Mouse (Mus musculus) lung, postnatal 14 days (tissue): ENCODE measurements around the gene Pip4k2b.
"Not testable (repeated sequence)": the region's sequence is repeated elsewhere in the genome, so short reads cannot be mapped to it uniquely, and the experiment has no call there.

ENCODE experiments used
- DNase-seq: peaks from one replicate; pipeline ENCODE4 v3.0.0; 2021

Gene Pip4k2b

GRCm38 (mm10) chr11:97748496-97748895 is 4.0 kb upstream of the Pip4k2b start:
- DNase-seq, result no peak

GRCm38 (mm10) chr11:97747773-97748172 is 3.3 kb upstream of the Pip4k2b start:
- no peak for DNase-seq

GRCm38 (mm10) chr11:97745331-97745721 is 822 bp upstream of the Pip4k2b start:
- no peak for DNase-seq

DNA sequence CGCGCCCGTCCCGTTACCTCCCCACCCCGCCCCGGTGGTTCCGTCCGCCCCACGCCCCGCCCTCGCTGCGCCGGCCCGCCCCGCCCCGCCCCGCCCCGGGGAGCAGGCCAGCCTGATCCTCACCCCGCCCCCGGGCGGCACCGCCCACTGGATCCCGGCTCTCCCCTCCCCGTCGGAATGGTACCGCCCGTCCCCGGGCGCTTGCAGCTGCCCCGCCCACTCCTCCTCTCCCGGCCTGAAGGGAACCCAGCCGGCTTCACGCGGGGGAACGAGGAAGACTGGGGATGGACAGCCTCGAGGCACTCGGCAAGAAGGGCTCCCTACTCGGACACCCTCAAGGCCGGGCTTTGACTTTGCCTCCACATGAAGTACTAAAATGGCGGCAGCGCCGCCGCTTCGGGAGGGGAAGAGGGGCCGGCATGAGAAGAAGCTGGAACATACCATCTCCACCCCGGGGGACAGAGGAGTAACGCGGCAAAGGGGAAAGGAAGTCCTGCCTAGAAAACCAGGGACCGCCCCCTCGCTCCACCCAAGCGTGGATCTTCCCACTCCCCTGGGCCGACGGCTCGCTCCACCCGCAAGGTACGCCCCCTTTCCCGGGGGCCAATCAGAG is 320 bp upstream of the Pip4k2b start:
- peak; percentile 99 for DNase-seq

DNA sequence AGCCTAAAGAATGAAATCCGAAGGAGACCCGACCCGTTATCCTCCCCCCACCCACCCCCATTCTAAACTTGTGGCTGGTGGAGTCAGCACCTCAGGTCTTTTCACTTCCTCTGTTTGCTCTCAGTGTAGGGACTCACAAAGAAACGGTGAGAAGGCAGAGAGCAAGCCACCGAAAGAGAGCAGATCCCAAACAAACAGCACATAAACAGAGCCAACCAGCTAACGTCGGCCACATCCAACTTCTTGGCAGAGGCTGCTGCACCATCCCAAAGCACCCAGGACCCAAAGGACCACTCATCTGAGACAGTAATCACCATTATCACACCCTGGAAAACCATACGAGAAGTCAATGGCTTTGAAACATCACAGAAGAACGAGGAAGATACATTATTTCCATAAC is 1.1 kb downstream of the Pip4k2b start:
- no peak for DNase-seq

GRCm38 (mm10) chr11:97742591-97742990 is 1.9 kb downstream of the Pip4k2b start:
- DNase-seq, result no peak

- no peak for DNase-seq
Observed at GRCm38 (mm10) chr11:97742157-97742556, 2.3 kb downstream of the Pip4k2b start.

DNA sequence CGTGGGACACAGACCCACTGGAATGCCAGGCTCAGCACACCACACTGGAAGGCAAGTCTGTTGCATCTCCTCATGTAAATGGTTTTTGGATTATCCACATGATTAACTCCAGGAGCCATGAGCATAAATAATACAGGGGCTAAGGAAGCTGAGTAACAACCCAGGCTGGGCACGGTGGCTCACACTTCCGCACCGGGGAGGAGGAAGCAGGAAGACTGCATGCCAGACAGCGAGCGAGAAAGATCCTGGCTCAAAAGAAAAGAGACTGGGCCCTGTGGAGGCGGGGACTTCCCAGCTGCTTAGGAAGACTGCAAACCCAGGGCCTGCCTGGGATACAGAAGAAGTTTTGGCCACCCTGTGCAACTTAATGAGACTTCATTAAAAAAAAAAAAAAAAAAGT is 4.3 kb downstream of the Pip4k2b start:
- DNase-seq, result peak; percentile 49

GRCm38 (mm10) chr11:97739155-97739554 is 5.3 kb downstream of the Pip4k2b start:
- no peak for DNase-seq

GRCm38 (mm10) chr11:97738703-97739102 is 5.8 kb downstream of the Pip4k2b start:
- DNase-seq, result no peak

DNA sequence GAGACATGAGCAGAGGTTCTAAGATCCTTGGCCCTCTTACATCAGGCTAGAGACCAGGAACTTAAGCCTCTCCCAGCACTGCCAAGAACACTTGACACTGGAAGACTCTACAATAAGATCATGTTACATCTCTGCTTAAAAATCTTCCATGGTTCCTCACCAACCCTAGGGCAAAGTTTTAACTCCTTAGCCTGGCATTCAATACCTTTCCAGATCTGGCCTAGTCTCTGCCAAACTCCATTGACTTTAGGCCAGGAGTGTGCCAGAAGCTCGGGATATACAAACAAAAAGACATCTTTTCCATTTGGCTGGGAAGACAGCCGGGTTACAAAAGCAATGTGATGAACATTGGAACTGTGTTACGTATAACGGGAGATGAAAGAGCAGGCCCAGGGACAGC is 6.9 kb downstream of the Pip4k2b start:
- DNase-seq, result no peak

DNA sequence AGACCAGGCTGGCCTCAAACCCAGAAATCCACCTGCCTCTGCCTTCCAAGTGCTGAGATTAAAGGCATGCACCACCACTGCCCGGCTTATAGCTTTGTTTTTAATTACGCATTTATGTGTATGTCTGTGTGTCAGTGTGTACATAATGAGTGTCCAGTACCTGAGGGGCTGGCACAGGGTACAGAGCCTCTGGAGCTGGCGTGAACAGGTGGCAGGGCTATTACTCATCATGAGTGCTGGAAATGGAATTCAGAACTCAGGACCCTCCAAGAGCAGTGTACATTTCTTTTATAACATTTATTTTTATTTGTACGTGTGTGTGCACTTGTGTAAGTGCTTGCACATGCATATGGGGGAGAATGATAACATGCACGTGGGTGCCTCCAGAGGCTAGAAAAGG is 7.9 kb downstream of the Pip4k2b start:
- DNase-seq, result no peak

- DNase-seq, result not testable (repeated sequence)
Observed at GRCm38 (mm10) chr11:97734810-97735209, 9.7 kb downstream of the Pip4k2b start.

GRCm38 (mm10) chr11:97733689-97734088 is 10.8 kb downstream of the Pip4k2b start:
- DNase-seq, result no peak

DNA sequence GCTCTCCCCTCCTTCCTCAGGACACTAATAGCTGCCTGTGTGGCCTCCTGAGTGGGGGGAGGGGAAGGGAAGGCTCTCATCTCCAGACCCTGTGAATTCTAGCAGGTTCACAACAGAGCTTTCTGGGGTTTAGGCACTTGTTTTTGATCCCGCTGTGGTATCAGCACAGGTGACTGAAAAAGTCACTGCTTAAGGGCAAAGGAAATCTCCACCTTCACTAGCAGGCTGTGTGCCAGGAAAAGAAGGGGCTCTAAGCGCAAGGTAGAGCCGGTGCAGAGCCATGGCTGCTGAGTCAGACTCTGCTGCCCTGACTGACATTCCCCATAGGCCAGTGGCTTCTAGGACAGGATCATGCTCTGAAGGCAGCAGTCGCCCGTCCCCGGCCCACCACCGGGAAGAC is 15.8 kb downstream of the Pip4k2b start:
- DNase-seq, result no peak

- DNase-seq, result no peak
Observed at GRCm38 (mm10) chr11:97728311-97728710, 16.2 kb downstream of the Pip4k2b start.

DNA sequence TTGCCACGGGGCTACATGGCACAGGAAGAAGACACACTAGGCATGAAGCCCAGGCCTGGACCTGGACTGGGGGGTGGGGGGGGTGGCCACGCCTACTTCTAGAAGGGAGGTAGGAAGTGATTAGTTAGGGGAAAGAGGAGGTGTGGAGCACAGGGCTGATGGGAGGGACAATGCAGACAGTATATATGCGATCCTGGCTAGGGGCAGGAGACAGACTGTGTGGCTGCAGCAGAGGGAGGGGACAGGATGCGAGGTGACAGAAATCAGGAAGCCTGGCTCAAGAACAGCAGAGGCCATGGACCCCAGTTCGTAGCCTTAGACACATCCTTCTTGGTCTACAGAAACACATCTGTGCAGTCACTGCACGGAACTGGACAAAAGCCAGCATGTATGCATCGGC is 20.8 kb downstream of the Pip4k2b start:
- DNase-seq, result no peak

- DNase-seq, result no peak
Observed at GRCm38 (mm10) chr11:97721338-97721737, 23.2 kb downstream of the Pip4k2b start.

- no peak for DNase-seq
Observed at GRCm38 (mm10) chr11:97719041-97719440, 25.5 kb downstream of the Pip4k2b start.

- no peak for DNase-seq
Observed at GRCm38 (mm10) chr11:97718281-97718860, 26.1 kb downstream of the Pip4k2b start.

- no peak for DNase-seq
Observed at GRCm38 (mm10) chr11:97717369-97718280, 26.9 kb downstream of the Pip4k2b start.

- no peak for DNase-seq
Observed at GRCm38 (mm10) chr11:97716021-97716420, 28.5 kb downstream of the Pip4k2b start.

DNA sequence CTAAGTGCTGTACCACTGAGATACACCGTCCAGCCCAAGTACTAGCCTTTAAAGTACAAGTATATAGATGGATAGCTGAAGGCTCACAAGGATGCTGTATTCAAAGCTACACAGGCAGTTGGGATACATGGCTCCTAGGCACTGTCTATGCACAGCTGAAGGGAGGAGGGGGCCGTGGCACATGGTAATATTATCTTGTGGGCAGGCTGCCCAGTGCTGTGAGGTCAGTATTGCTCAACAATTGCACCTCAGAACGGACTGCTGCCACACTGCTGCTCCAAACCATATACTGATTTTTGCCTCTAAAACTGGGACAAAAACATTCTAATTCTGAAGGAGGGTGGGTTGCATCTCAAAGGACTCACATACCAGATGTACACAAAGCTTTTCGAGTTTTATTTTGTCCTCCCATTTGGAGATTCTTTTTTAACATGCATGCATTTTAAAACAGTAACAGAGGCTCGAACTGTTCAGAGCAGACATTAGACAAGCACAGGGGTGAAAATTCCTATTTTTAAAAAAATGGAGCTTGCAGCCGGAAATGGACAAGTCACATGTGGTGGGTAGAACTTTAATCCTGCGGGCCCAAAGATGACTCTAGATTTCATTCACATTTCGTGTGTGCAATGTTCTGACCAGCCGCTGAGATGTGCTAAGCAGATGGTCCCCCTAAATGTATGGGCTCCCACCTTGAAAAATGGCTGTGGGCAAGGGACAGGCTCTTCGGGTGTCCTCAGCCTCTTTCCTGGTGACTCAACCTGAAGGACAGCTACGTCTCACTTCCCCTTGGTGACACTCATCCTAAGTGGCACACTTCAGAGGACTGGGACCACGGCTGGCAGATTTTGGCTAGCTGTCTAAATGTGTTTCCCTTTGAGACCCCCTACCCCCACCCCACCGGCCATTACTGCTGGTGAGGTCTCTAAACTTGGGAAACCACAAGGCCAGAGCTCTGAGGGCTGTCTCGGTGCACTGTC is 29.4 kb downstream of the Pip4k2b start:
- DNase-seq, result peak; percentile 56
